ENCODE assay signal across 21 mouse cellular contexts in the genomic region with DNA sequence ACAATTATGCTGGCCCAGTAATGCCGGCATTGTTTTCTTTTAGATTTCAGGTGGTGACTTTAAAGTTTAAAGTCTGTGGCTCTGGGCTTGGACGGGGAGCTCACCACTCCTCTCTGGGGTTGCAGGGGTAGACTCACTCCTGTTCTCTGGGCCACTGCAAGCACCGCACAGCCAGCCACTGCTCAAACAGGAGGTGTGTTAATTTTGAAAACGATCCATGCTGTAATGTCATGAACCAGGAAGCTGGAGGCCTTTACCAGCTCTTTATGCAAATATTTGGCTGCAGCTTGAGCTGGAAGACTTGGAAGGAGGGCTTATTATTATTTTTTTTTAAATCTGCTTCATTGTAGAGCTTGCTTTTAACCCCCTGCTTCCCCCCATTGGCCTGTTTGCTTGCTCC. TPM values are rescaled to one million over a fixed set of nuclear protein-coding genes. Genes with fewer than 3 reads are reported as not detected.
DNase-seq lines count a peak whose midpoint lies in the region; ATAC-seq and TF ChIP-seq lines count a peak whose summit lies in the region.
"Had no signal": no experiment of that assay in that cellular context is flagged by ENCODE, and none has a peak within 500 bp of the region (broad histone marks: within the 10 kb centered on the region; RNA-seq: fewer than 3 reads in every experiment).

No protein-coding gene starts in this region.

- 20% methylated on average over 4 of the region's 4 CpGs for WGBS in intestine, embryonic 14.5 days
- WGBS in intestine, embryonic 16.5 days: 23% methylated on average over 4 of the region's 4 CpGs
- 19% methylated on average over 4 of the region's 4 CpGs for WGBS in liver, postnatal 0 days (ENCODE audit: insufficient replicate concordance)
- 22% methylated on average over 4 of the region's 4 CpGs for WGBS in forebrain, postnatal 0 days

- no peak for ATAC-seq in intestine, embryonic 14.5 days (replicated peaks; ENCODE audit: low FRiP score, low TSS enrichment, low read depth)
- ATAC-seq in intestine, embryonic 16.5 days: no peak
- peak; percentile 43 for ATAC-seq in liver, postnatal 0 days
- ATAC-seq in forebrain, postnatal 0 days: no peak
- ATAC-seq: hindbrain, embryonic 16.5 days had no signal

- no peak overlapping the region for H3K4me2 ChIP-seq in intestine, embryonic 14.5 days (ENCODE audit: low read length)
- H3K4me2 ChIP-seq in intestine, embryonic 16.5 days (ENCODE audit: low read depth, low read length): no peak overlapping the region
- H3K4me2 ChIP-seq in liver, postnatal 0 days (ENCODE audit: low read depth, low read length): no peak overlapping the region
- no peak overlapping the region for H3K4me2 ChIP-seq in forebrain, postnatal 0 days (ENCODE audit: low read depth)
- H3K4me2 ChIP-seq: neural tube, embryonic 13.5 days had no signal

- H3K4me3 ChIP-seq in intestine, embryonic 14.5 days (ENCODE audit: low read depth, low read length): no peak overlapping the region
- no peak overlapping the region for H3K4me3 ChIP-seq in intestine, embryonic 16.5 days (ENCODE audit: low read length)
- no peak overlapping the region for H3K4me3 ChIP-seq in liver, postnatal 0 days (ENCODE audit: low read depth, low read length)
- H3K4me3 ChIP-seq in forebrain, postnatal 0 days (ENCODE audit: low read depth, low read length): no peak overlapping the region
- H3K4me3 ChIP-seq: erythroblast, embryonic 14.5 days; megakaryocyte, embryonic 14.5 days; neural tube, embryonic 13.5 days had no signal

- H3K4me1 ChIP-seq in intestine, embryonic 14.5 days (replicated peaks; ENCODE audit: control insufficient read depth, insufficient read depth, low read length): peaks cover 13% of the 10 kb centered on the region
- peaks cover 27% of the 10 kb centered on the region for H3K4me1 ChIP-seq in intestine, embryonic 16.5 days (ENCODE audit: control insufficient read depth, insufficient read depth, low read length)
- peaks cover 6% of the 10 kb centered on the region; the same call in 1 of the 2 replicates for H3K4me1 ChIP-seq in liver, postnatal 0 days (ENCODE audit: insufficient read depth)
- no peaks in the 10 kb centered on the region for H3K4me1 ChIP-seq in forebrain, postnatal 0 days (ENCODE audit: insufficient read depth)

- H3K36me3 ChIP-seq in intestine, embryonic 14.5 days (ENCODE audit: control insufficient read depth, insufficient read depth, low read length): no peaks in the 10 kb centered on the region
- no peaks in the 10 kb centered on the region for H3K36me3 ChIP-seq in intestine, embryonic 16.5 days (ENCODE audit: control insufficient read depth, insufficient read depth, low read length)
- H3K36me3 ChIP-seq in liver, postnatal 0 days (replicated peaks; ENCODE audit: insufficient read depth, low read length): no peaks in the 10 kb centered on the region
- H3K36me3 ChIP-seq in forebrain, postnatal 0 days (ENCODE audit: insufficient read depth): no peaks in the 10 kb centered on the region
- H3K36me3 ChIP-seq: neural tube, embryonic 13.5 days had no signal

- H3K9me3 ChIP-seq in intestine, embryonic 14.5 days (ENCODE audit: control insufficient read depth, low read length): no peaks in the 10 kb centered on the region
- no peaks in the 10 kb centered on the region for H3K9me3 ChIP-seq in intestine, embryonic 16.5 days (ENCODE audit: control insufficient read depth, low read length)
- no peaks in the 10 kb centered on the region for H3K9me3 ChIP-seq in liver, postnatal 0 days (ENCODE audit: low read length)
- no peaks in the 10 kb centered on the region for H3K9me3 ChIP-seq in forebrain, postnatal 0 days (ENCODE audit: low read length)
- H3K9me3 ChIP-seq: megakaryocyte, embryonic 14.5 days; neural tube, embryonic 13.5 days had no signal

- H3K27ac ChIP-seq in intestine, embryonic 14.5 days (ENCODE audit: low read depth): no peak overlapping the region; the same call in 1 of the 2 replicates
- H3K27ac ChIP-seq in intestine, embryonic 16.5 days (ENCODE audit: low read length): no peak overlapping the region; the same call in 1 of the 2 replicates
- peak overlapping the region; percentile 44; the same call in 1 of the 2 replicates for H3K27ac ChIP-seq in liver, postnatal 0 days (ENCODE audit: low read depth)
- no peak overlapping the region for H3K27ac ChIP-seq in forebrain, postnatal 0 days (ENCODE audit: low read depth, low read length)
- H3K27ac ChIP-seq: neural tube, embryonic 13.5 days had no signal

- H3K9ac ChIP-seq in intestine, embryonic 14.5 days (ENCODE audit: low read length): no peak overlapping the region
- no peak overlapping the region for H3K9ac ChIP-seq in intestine, embryonic 16.5 days (ENCODE audit: low read depth, low read length)
- H3K9ac ChIP-seq in liver, postnatal 0 days (replicated peaks): no peak overlapping the region
- H3K9ac ChIP-seq in forebrain, postnatal 0 days: no peak overlapping the region
- H3K9ac ChIP-seq: neural tube, embryonic 13.5 days had no signal

- DNase-seq in intestine, embryonic 14.5 days (ENCODE audit: low spot score): peak; percentile 57
- peak; percentile 27 for DNase-seq in adrenal gland, postnatal 14 days
- DNase-seq in liver, postnatal 0 days: peak; percentile 24
- DNase-seq in lung, postnatal 25 days (ENCODE audit: low spot score): peak; percentile 63
- no peak for DNase-seq in layer of hippocampus, adult 9-10 months (ENCODE audit: low spot score)
- no peak for DNase-seq in right cerebral cortex, adult 2 months (ENCODE audit: low spot score in 2 of 2)
- no peak for DNase-seq in forebrain, postnatal 0 days
- DNase-seq: cerebellum, postnatal 14 days; gastrocnemius, postnatal 14 days; heart, postnatal 14 days; kidney, postnatal 10 days; layer of hippocampus, adult 9-11 months; thymus, adult 18-20 months had no signal

- no peaks in the 10 kb centered on the region for H3K27me3 ChIP-seq in intestine, embryonic 14.5 days (replicated peaks; ENCODE audit: control insufficient read depth, insufficient read depth, low read length)
- no peaks in the 10 kb centered on the region; the same call in 1 of the 2 replicates for H3K27me3 ChIP-seq in intestine, embryonic 16.5 days (replicated peaks; ENCODE audit: control insufficient read depth, insufficient read depth, low read length)
- H3K27me3 ChIP-seq in liver, postnatal 0 days (ENCODE audit: insufficient read depth, low read length): peaks cover 3% of the 10 kb centered on the region
- H3K27me3 ChIP-seq in forebrain, postnatal 0 days (ENCODE audit: insufficient read depth, low read length): no peaks in the 10 kb centered on the region; the same call in 1 of the 2 replicates

- no peak for TF ChIP-seq CTCF in liver, postnatal 0 days (IDR thresholded peaks at IDR 0.05; ENCODE audit: low read depth)
- TF ChIP-seq CTCF in forebrain, postnatal 0 days (IDR thresholded peaks at IDR 0.05; ENCODE audit: low read depth): no peak

- no peak for TF ChIP-seq EP300 in liver, postnatal 0 days (IDR thresholded peaks at IDR 0.05; ENCODE audit: low read depth)

RNA-seq across cellular contexts. Expression of a gene that starts 3.7 kb away (rescaled TPM):
- polyA plus RNA-seq in intestine, embryonic 14.5 days (2014; fragmentation: Nextera tagmentation; extraction: Ambion mirVana): 2.4 and 2.9 TPM in 2 replicates
- 1.4 and 2.1 TPM in 2 replicates for polyA plus RNA-seq in intestine, embryonic 16.5 days (2015; fragmentation: Nextera tagmentation; extraction: Ambion mirVana)
- 2.9 and 5.4 TPM in 2 replicates for total RNA-seq in adrenal gland, postnatal 14 days (2021)
- 0.39 and 0.69 TPM in 2 replicates for polyA plus RNA-seq in liver, postnatal 0 days (2015; fragmentation: Nextera tagmentation; extraction: Ambion mirVana)
- 0.15 and 0.33 TPM in 2 replicates for total RNA-seq in forebrain, postnatal 0 days (2014; rRNA removed)
- polyA plus RNA-seq in forebrain, postnatal 0 days (2015; fragmentation: Nextera tagmentation; extraction: Ambion mirVana): 0.84 and 1.0 TPM in 2 replicates
- polyA plus RNA-seq: erythroblast, embryonic 14.5 days had no signal

RNA-seq across cellular contexts. Expression of a gene that starts 54.0 kb away (rescaled TPM):
- polyA plus RNA-seq in intestine, embryonic 14.5 days (2014; fragmentation: Nextera tagmentation; extraction: Ambion mirVana): not detected in 2 replicates
- polyA plus RNA-seq in intestine, embryonic 16.5 days (2015; fragmentation: Nextera tagmentation; extraction: Ambion mirVana): 0.18 TPM in 1 of 2 replicates, not detected in the other
- total RNA-seq in adrenal gland, postnatal 14 days (2021): 1.0 TPM in 1 of 2 replicates, not detected in the other
- polyA plus RNA-seq in liver, postnatal 0 days (2015; fragmentation: Nextera tagmentation; extraction: Ambion mirVana): 0.73 and 1.6 TPM in 2 replicates
- not detected in 2 replicates for total RNA-seq in forebrain, postnatal 0 days (2014; rRNA removed)
- polyA plus RNA-seq in forebrain, postnatal 0 days (2015; fragmentation: Nextera tagmentation; extraction: Ambion mirVana): not detected in 2 replicates
- total RNA-seq: ES-E14; gastrocnemius, postnatal 14 days; heart, postnatal 14 days; left cerebral cortex, postnatal 10 days had no signal
- polyA plus RNA-seq: C2C12; hindbrain, embryonic 16.5 days; neural tube, embryonic 13.5 days had no signal

Comparison
In these comparisons a context has a peak if more than half of its experiments do, and no peak if none do; other contexts are left out.
1. DNase-seq: peak in intestine, embryonic 14.5 days (single experiment), adrenal gland, postnatal 14 days (single experiment), liver, postnatal 0 days (single experiment) and lung, postnatal 25 days (single experiment); none in layer of hippocampus, adult 9-10 months (single experiment), right cerebral cortex, adult 2 months (0 of 2) and forebrain, postnatal 0 days (single experiment).